Mouse (Mus musculus) macrophage (primary cell): ENCODE data around the gene Naxd. TPM values are rescaled to one million over a fixed set of nuclear protein-coding genes. Genes with fewer than 3 reads are reported as not detected.
"Not testable (repeated sequence)": the region's sequence is repeated elsewhere in the genome, so short reads cannot be mapped to it uniquely, and the experiment has no call there.

Experiments used
- H3K27ac ChIP-seq: fragments of 350-480 bp; formaldehyde crosslinking; 2 replicates; pipeline ENCODE4 v1.9.0; 2021
- H3K36me3 ChIP-seq: fragments of 350-480 bp; formaldehyde crosslinking; 2 replicates; pipeline ENCODE4 v1.9.0; 2021; ENCODE audit errors: inconsistent target
- H3K4me3 ChIP-seq: fragments of 350-480 bp; formaldehyde crosslinking; 2 replicates; pipeline ENCODE4 v1.9.0; 2021; ENCODE audit errors: inconsistent target
- H3K79me2 ChIP-seq: fragments of 350-480 bp; formaldehyde crosslinking; 2 replicates; pipeline ENCODE4 v1.9.0; 2021; ENCODE audit errors: inconsistent target
- WGBS: methylation state at CpG from one replicate; pipeline ENCODE4 v1.1.7; 2026; ENCODE audit warnings: inconsistent platforms; ENCODE audit not compliant: missing documents; 5-methylcytosine and 5-hydroxymethylcytosine counted together
- polyA plus RNA-seq: library from polyadenylated mRNA; stranded (reverse); fragments of 250-400 nt; gene quantifications from 3 replicates; pipeline ENCODE4 v1.2.4, GENCODE M21; 2018; ENCODE audit warnings: inconsistent platforms

Gene Naxd
- polyA plus RNA-seq, 1 experiment from 2014 or later = 30.7 TPM

DNA sequence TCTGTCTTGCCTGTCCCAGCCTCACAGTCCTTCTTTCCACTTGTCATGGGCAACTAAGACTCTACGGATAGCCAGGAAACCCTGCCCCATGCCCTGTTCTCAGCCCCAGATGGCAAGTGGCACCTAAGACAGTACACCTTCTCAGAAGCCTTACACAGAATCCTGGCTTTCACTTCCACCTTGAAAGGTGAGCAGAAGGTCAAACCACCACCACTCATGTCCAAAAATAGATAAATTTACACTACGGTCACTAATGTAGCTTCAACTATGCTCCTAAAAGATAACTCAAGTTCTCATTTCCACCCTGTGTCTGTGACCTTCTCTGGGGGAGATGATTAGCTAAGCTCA, 33.8 kb upstream of the Naxd start:
- Histone ChIP-seq H3K4me3 (no peak overlapping the region), H3K79me2 (peaks cover 85% of the 10 kb centered on the region), H3K36me3 (peaks cover 16% of the 10 kb centered on the region), H3K27ac (peak overlapping the region; percentile 96)
- 42% methylated on average over 2 of the region's 2 CpGs for WGBS

DNA sequence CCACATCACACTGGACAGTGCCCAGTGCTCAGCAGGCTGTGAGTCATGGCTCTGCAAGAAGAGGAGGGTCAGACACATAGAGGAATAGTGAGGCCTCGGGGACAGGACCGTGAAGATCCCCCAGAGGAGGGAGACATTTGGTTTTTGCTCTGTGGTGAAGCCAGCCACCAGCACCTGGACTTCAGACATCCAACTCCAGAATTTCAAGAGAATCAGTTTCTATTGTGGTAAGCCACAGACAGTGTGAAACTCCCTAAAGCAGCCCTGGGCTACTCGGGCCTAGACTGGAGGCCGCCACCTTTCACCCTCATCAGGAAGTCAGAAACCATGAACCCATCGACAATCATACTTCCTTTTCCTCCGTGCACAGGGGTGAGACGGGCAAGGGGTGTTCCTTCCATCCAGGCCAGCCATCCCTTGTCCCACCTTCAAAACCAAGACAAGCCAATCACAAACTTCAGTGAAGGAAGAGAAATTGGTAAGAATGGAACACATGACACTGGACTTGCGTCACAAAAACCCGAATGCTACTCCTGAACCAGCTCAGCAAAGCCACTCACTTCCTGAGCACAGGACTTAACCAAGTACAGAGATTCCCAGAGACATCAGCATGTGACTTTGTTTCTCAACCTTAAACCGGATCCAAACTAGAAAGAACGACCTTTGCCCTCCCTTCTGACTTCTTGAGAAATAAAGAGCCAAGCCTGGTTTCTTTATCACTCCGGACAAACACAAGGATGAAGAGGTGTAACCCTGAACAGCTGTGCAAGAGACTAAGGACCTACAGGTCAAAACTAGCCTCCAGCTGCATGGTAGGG, 33.2 kb upstream of the Naxd start:
- H3K27ac ChIP-seq = peak overlapping the region; percentile 96

DNA sequence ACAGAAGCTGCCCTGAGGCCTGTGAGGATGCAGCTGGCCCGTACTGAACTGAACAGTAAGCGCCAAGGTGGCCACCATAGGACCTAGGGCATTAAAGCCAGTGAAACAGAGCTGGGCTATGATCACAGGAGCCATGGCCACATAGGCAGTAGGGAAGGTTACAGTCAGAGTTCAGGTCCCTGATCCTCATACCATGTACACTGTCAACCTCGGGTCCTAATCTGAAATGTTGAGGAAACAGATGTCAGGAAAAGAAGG, 32.7 kb upstream of the Naxd start:
- no peak overlapping the region; the same call in 1 of the 2 replicates for H3K4me3 ChIP-seq
- H3K36me3 ChIP-seq = peaks cover 19% of the 10 kb centered on the region
- WGBS = 44% methylated on average over 3 of the region's 3 CpGs
- peaks cover 85% of the 10 kb centered on the region for H3K79me2 ChIP-seq
- peak overlapping the region; percentile 96 for H3K27ac ChIP-seq

More for the DNA sequence above, 33.2 kb upstream of the Naxd start:
- H3K4me3 ChIP-seq = no peak overlapping the region; the same call in 1 of the 2 replicates
- 3% methylated on average over 12 of the region's 12 CpGs for whole genome bisulfite sequencing
- peaks cover 19% of the 10 kb centered on the region for H3K36me3 ChIP-seq
- peaks cover 85% of the 10 kb centered on the region for H3K79me2 ChIP-seq

DNA sequence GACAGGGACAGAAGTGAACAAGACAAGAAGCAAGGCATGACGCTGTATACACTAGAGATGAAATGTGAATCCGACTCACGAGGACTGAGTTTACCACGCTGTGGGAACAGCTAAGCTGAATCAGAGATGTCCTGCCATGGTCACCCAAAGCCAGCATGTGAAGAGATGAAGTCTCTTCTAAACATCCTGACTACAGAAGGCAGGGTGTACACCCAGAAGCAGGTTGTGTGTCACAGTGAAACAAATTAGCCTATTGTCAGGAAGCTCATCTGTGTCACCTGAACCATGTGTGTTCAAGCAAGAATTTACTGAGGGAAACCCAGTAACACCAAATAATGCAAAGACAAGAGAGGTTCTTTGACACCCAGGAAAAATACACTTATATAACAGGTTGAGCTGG, 31.7 kb upstream of the Naxd start:
- Histone ChIP-seq H3K4me3 (no peak overlapping the region), H3K79me2 (peaks cover 85% of the 10 kb centered on the region), H3K36me3 (peaks cover 19% of the 10 kb centered on the region), H3K27ac (peak overlapping the region; percentile 96)
- 93% methylated on average over 4 of the region's 4 CpGs for WGBS

DNA sequence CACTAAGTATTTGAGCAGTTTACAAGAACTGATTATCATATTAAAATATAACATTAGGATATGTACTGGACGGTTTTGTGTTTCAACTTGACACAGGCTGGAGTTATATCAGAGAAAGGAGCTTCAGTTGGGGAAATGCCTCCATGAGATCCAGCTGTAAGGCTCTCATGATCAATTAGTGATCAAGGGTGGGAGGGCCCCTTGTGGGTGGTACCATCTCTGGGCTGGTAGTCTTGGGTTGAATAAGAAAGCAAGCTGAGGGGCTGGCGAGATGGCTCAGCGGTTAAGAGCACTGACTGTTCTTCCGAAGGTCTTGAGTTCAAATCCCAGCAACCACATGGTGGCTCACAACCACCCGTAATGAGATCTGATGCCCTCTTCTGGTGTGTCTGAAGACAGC, 30.8 kb upstream of the Naxd start:
- peaks cover 19% of the 10 kb centered on the region for H3K36me3 ChIP-seq
- H3K79me2 ChIP-seq = peaks cover 85% of the 10 kb centered on the region
- 100% methylated on average over 2 of the region's 5 CpGs for WGBS
- H3K27ac ChIP-seq, H3K4me3 ChIP-seq: not testable (repeated sequence)

DNA sequence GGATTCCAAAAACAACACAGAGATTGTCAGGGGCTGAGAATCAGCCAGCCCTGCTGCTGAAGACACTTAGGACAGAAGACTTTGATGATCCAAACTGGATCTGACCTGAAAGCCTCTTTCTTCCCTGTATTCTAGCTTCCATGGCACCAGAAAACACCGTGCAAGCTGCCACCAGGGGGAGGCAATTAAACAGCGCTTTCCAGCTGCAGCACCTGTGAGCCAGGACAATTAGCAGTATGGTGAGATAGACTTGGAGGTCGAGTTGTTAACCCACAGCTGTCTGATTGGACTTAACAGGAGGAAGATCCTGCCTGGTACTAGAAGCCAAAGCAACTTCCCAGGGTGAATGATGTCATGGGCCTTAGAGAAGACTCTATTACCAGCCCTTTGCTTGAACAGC, 28.2 kb upstream of the Naxd start:
- WGBS = 38% methylated on average over 3 of the region's 3 CpGs
- peaks cover 19% of the 10 kb centered on the region for H3K36me3 ChIP-seq
- H3K27ac ChIP-seq = no peak overlapping the region
- H3K4me3 ChIP-seq = no peak overlapping the region
- peaks cover 92% of the 10 kb centered on the region for H3K79me2 ChIP-seq

DNA sequence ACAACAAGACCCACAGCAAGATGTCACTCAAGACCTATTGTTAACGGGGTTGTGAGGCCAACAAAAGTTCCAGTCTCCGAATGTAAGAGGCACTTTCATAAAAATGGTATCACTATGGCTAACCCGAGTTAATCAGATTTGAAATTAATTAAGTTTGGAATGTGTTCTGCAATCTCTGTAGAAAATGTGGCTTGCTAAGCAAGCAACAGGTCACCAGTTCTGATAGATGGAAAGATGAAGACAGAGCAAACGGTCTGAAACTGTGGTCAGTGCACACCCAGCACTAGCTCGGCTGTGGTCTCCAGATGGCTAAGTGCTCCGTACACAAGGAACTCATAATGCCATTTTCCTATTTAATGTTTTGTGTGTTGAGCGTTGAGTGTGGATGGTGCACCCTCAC, 26.6 kb upstream of the Naxd start:
- Histone ChIP-seq H3K4me3 (no peak overlapping the region), H3K27ac (no peak overlapping the region), H3K79me2 (peaks cover 100% of the 10 kb centered on the region), H3K36me3 (peaks cover 19% of the 10 kb centered on the region)
- 93% methylated on average over 7 of the region's 7 CpGs for WGBS

DNA sequence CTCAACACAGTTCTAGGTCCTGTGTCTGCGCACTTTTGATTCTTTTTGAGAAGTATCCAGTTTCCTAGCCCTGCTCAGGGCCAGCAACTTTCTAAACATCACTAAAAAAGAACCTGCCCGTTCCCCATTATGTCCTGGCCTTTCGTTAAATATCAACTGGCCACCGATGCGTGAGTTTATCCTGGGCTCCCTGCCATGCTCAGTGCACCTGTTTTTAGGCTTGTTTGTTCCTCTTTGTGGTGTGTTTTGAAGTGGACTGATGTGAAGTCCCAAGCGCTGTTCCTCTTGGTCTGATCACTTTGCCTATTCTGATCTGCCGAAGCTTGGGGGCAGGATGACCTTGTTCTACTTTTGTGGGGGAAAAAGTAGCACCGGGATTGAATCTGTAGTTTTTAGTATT, 26.0 kb upstream of the Naxd start:
- peaks cover 19% of the 10 kb centered on the region for H3K36me3 ChIP-seq
- H3K27ac ChIP-seq = no peak overlapping the region
- WGBS = 34% methylated on average over 8 of the region's 8 CpGs
- peaks cover 100% of the 10 kb centered on the region for H3K79me2 ChIP-seq
- no peak overlapping the region for H3K4me3 ChIP-seq

DNA sequence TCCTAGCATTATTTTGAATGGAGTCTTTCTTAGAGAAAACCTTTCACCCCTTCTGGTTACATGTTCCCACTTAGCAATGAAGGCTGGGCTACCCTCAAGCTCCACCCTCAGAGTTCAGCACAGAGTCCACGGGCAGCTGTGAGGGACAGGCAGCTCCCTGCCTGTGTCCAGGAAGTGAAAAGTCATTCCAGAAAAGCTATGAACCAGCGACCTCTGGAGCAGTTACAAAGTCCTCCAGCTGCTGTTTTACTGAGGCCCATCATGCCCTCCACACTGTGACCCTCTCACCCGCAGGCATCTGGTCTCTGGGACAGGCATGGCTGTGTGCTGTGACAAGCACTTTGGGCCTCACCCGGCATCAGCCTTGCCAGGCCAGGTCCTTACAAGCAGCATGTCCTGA, 24.2 kb upstream of the Naxd start:
- peaks cover 8% of the 10 kb centered on the region for H3K36me3 ChIP-seq
- no peak overlapping the region for H3K4me3 ChIP-seq
- no peak overlapping the region for H3K27ac ChIP-seq
- peaks cover 100% of the 10 kb centered on the region for H3K79me2 ChIP-seq
- WGBS = 54% methylated on average over 4 of the region's 4 CpGs

DNA sequence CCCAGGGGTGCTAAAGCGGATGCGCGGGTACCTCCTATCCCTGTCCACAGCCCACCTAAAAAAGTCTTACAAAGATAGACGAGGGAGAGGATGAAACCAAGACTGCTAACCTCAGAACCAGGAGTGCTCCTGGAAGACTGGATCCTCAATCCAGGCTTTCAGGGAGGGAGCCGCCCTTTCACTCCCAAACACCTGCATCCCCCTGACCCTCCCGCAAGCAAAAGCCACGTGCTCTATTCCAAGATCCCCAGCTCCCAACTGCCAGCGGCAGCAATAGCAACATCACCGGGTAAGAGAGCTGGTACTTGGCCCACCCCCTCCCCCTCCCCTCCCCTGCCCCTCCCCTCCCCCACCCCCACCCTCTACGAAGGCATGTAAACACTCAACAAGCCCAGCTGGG, 21.9 kb upstream of the Naxd start:
- no peak overlapping the region for H3K27ac ChIP-seq
- WGBS = 82% methylated on average over 8 of the region's 10 CpGs
- H3K79me2 ChIP-seq = peaks cover 79% of the 10 kb centered on the region
- H3K4me3 ChIP-seq = no peak overlapping the region
- no peaks in the 10 kb centered on the region for H3K36me3 ChIP-seq

DNA sequence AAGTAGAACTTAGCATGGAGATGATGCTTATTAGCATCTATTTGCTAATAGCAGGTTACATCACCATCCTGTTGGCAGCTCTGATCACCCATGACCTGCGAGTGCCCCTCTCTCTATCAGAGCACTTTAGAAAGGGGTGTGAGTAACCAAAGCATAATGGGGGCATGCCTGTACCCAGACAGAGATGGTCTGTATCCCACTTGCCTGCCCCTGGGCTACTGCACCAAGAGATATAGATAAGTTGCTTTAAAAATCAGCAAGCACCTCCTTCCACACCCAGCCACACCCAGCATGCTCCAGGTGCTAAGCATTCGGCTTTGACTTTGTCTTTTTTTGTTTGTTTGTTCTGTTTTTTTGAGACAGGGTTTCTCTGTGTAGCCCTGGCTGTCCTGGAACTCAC, 21.4 kb upstream of the Naxd start:
- WGBS = 66% methylated on average over 2 of the region's 2 CpGs
- H3K4me3 ChIP-seq = peak overlapping the region; percentile 75; the same call in 1 of the 2 replicates
- H3K27ac ChIP-seq = no peak overlapping the region
- H3K79me2 ChIP-seq = peaks cover 74% of the 10 kb centered on the region
- no peaks in the 10 kb centered on the region for H3K36me3 ChIP-seq

DNA sequence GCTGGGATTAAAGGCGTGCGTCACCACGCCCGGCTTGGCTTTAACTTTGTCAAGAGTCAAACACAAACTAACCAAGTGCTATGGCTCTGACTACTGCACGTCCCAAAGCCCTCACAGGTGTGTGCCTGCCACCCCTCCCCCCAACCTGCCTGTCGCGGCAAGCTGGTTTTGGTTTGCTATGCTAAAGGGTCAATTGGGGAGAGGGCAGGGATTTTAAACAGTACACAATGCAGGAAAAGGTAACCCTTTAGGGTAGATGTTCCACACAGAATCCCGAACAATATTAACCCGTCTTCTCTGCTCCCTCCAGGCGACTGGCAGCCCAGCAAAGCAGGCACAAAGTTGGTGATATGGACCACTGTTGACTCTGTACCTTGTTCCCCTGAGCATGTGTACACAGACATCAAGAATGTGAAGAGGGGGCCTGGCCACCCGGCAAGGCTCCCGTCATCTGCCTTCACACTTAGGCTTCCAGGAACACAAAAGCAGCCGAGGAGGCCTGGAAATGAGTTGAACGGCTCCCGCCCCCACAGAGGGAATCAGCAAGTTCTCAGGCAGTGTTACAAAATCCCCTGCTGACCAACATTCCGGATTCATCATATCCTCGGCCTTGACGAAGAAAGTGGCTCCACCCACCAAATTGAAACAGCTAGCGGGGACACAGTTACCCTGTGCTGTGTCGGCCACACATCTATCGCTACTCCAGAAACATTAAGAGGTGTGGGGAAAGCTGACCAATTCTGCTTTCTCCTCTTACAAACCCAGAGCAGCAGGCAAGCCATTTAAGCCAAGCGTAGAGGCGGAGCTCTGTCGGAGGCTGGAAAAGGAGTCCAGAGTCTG, 20.7 kb upstream of the Naxd start:
- Histone ChIP-seq H3K36me3 (no peaks in the 10 kb centered on the region), H3K79me2 (peaks cover 67% of the 10 kb centered on the region), H3K27ac (peak overlapping the region; percentile 82), H3K4me3 (peak overlapping the region; percentile 75)
- 32% methylated on average over 23 of the region's 24 CpGs for WGBS

DNA sequence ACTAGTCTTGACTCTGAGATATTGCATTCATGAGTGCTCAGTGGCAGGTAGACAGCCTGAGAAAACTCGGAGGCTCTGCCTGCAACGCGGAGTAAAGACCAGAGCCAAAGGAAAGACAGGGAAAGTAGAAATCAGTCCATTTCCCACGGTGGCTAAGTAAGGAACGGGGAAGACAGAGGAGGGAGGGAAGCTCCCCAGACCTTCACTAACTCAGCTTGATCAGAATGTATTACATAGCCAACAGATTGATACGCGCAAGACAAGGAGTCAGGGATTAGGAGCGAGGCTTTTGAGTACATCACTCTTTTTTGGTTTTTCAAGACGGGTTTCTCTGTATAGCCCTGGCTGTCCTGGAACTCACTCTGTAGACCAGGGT, 20.1 kb upstream of the Naxd start:
- Histone ChIP-seq H3K79me2 (peaks cover 61% of the 10 kb centered on the region), H3K4me3 (peak overlapping the region; percentile 75), H3K36me3 (no peaks in the 10 kb centered on the region), H3K27ac (peak overlapping the region; percentile 82)
- WGBS = 8% methylated on average over 9 of the region's 9 CpGs

DNA sequence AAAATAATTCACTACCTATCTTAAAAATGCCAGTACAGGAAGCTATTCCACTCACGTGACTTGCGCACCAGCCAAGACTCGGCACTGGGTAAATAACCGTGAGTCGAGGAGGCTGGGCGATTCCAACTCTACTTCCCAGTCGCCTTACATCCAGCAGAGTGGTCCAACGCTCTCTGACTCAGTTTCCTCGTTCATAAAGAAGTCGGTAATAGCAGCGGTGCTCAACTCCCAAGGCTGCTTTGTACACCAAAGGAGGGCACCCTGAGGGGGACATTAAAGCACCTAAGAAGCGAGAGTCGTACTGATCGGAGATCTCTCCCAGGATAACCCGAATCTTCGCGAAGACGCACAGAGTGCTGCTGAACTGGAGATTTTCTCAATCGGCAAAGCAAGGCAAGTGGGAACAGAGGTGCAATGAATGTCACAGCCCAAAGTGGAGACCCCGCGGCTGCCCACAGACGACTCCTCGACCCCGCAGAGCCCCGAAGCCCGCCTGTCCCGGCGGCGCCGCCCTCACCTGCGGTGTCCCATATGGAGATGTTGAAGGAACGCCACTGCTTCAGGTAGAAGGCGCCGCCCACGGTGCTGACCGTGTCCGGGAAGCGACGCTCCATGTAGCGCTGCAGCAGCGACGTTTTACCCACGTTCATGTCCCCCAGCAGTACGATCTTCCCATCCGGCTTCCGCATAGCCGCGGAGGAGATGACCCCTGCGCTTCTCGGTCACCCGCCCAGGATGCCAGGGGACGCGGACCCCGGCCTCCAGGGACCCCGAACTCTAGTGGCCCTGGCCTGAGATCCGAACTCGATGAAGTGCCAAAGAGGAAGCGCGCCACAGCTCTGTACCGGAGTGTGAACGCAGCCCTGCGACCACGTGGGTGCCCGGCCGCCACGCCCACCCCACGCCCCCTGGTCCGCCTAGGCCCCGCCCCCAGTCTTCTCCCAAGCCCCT, 19.2 kb upstream of the Naxd start, which contains the start of gene Rab20:
Rab20 (minus strand) TSS at position 900 of the 951 bp plus-strand sequence.
- peak within 1 kb of the TSS; percentile 75 for H3K4me3 ChIP-seq
- H3K27ac ChIP-seq = peak within 1 kb of the TSS; percentile 82
- under 1% methylated on average over 66 of the region's 69 CpGs for WGBS
- peaks cover 52% of the 10 kb centered on the region for H3K79me2 ChIP-seq
- H3K36me3 ChIP-seq = no peaks in the 10 kb centered on the region
